In genomic region chr6:16855879-16856545, GRCm38 (mm10) we compare ENCODE assay signal across 29 mouse cellular contexts. TPM values are rescaled to one million over a fixed set of nuclear protein-coding genes. Genes with fewer than 3 reads are reported as not detected.
DNase-seq lines count a peak whose midpoint lies in the region; ATAC-seq and TF ChIP-seq lines count a peak whose summit lies in the region.
"Had no signal": no experiment of that assay in that cellular context is flagged by ENCODE, and none has a peak within 500 bp of the region (broad histone marks: within the 10 kb centered on the region; RNA-seq: fewer than 3 reads in every experiment).

No protein-coding gene starts in this region.

- TF ChIP-seq CTCF in kidney, adult 2 months (conservative IDR thresholded peaks at IDR 0.05; ENCODE audit: insufficient read depth, insufficient read length, low read depth, low read length) = no peak
- TF ChIP-seq CTCF in stomach, postnatal 0 days (IDR thresholded peaks at IDR 0.05; ENCODE audit: low read depth) = no peak

- WGBS in kidney, adult 2 months = 62% methylated on average over 7 of the region's 7 CpGs
- WGBS in kidney, embryonic 15.5 days = 86% methylated on average over 7 of the region's 7 CpGs
- 66% methylated on average over 7 of the region's 7 CpGs for WGBS in stomach, embryonic 14.5 days
- 66% methylated on average over 7 of the region's 7 CpGs for WGBS in stomach, postnatal 0 days

- no peak for ATAC-seq in kidney, embryonic 15.5 days (replicated peaks; ENCODE audit: low FRiP score)
- 0 out of 2 replicates have a peak, but pooled peaks have one; percentile 42 for ATAC-seq in stomach, embryonic 14.5 days (ENCODE audit: insufficient number of reproducible peaks, insufficient read depth, low FRiP score, low read depth)
- ATAC-seq in stomach, postnatal 0 days (ENCODE audit: low FRiP score, low TSS enrichment) = no peak; the same call in 1 of the 2 replicates
- ATAC-seq: forebrain, postnatal 0 days; inflammation-experienced regulatory T-cells, adult 6 months; midbrain, embryonic 15.5 days had no signal

- H3K27ac ChIP-seq in kidney, adult 2 months (ENCODE audit: insufficient read depth, low read depth, low read length) = peak overlapping the region; percentile 56; the same call in 1 of the 2 replicates
- no peak overlapping the region for H3K27ac ChIP-seq in kidney, embryonic 15.5 days
- H3K27ac ChIP-seq in stomach, embryonic 14.5 days (ENCODE audit: low read length) = no peak overlapping the region
- H3K27ac ChIP-seq in stomach, postnatal 0 days (replicated peaks) = no peak overlapping the region
- H3K27ac ChIP-seq: embryonic facial prominence, embryonic 10.5 days; embryonic facial prominence, embryonic 15.5 days; forebrain, embryonic 12.5 days; hindbrain, embryonic 10.5 days; hindbrain, embryonic 15.5 days; layer of hippocampus, adult 2 months; left cerebral cortex, adult 2 months; limb, embryonic 13.5 days; liver, embryonic 13.5 days; midbrain, embryonic 10.5 days; midbrain, embryonic 15.5 days; neural tube, embryonic 12.5 days had no signal

- H3K27me3 ChIP-seq in kidney, adult 2 months (replicated peaks; ENCODE audit: control insufficient read depth, insufficient read depth, low read length) = no peaks in the 10 kb centered on the region
- H3K27me3 ChIP-seq in kidney, embryonic 15.5 days = no peaks in the 10 kb centered on the region
- no peaks in the 10 kb centered on the region for H3K27me3 ChIP-seq in stomach, embryonic 14.5 days (ENCODE audit: control insufficient read depth, insufficient read depth, low read length)
- H3K27me3 ChIP-seq in stomach, postnatal 0 days (ENCODE audit: control insufficient read depth, insufficient read depth, low read length) = no peaks in the 10 kb centered on the region
- H3K27me3 ChIP-seq: embryonic facial prominence, embryonic 15.5 days; forebrain, embryonic 12.5 days; hindbrain, embryonic 15.5 days; limb, embryonic 13.5 days; liver, embryonic 13.5 days; midbrain, embryonic 15.5 days; neural tube, embryonic 12.5 days had no signal

- no peak overlapping the region for H3K4me2 ChIP-seq in kidney, embryonic 15.5 days
- no peak overlapping the region for H3K4me2 ChIP-seq in stomach, embryonic 14.5 days (replicated peaks; ENCODE audit: low read depth, low read length)
- H3K4me2 ChIP-seq in stomach, postnatal 0 days (replicated peaks; ENCODE audit: low read depth) = no peak overlapping the region
- H3K4me2 ChIP-seq: embryonic facial prominence, embryonic 15.5 days; forebrain, embryonic 12.5 days; hindbrain, embryonic 15.5 days; limb, embryonic 13.5 days; liver, embryonic 13.5 days; lung, embryonic 14.5 days; midbrain, embryonic 15.5 days; neural tube, embryonic 12.5 days had no signal

- H3K9me3 ChIP-seq in kidney, embryonic 15.5 days (replicated peaks) = no peaks in the 10 kb centered on the region
- no peaks in the 10 kb centered on the region for H3K9me3 ChIP-seq in stomach, embryonic 14.5 days (ENCODE audit: control insufficient read depth, low read depth, low read length)
- H3K9me3 ChIP-seq in stomach, postnatal 0 days (ENCODE audit: control insufficient read depth, low read length) = no peaks in the 10 kb centered on the region
- H3K9me3 ChIP-seq: embryonic facial prominence, embryonic 10.5 days; embryonic facial prominence, embryonic 15.5 days; forebrain, embryonic 12.5 days; G1E; hindbrain, embryonic 10.5 days; hindbrain, embryonic 15.5 days; limb, embryonic 13.5 days; liver, embryonic 13.5 days; midbrain, embryonic 10.5 days; midbrain, embryonic 15.5 days; neural tube, embryonic 12.5 days had no signal

- H3K4me1 ChIP-seq in kidney, adult 2 months (ENCODE audit: control insufficient read depth, insufficient read depth, low read length) = no peaks in the 10 kb centered on the region; the same call in 1 of the 2 replicates
- no peaks in the 10 kb centered on the region for H3K4me1 ChIP-seq in kidney, embryonic 15.5 days
- H3K4me1 ChIP-seq in stomach, embryonic 14.5 days (ENCODE audit: control insufficient read depth, insufficient read depth, low read length) = no peaks in the 10 kb centered on the region
- no peaks in the 10 kb centered on the region for H3K4me1 ChIP-seq in stomach, postnatal 0 days (replicated peaks; ENCODE audit: control insufficient read depth, insufficient read depth)
- H3K4me1 ChIP-seq: embryonic facial prominence, embryonic 10.5 days; embryonic facial prominence, embryonic 15.5 days; forebrain, embryonic 12.5 days; hindbrain, embryonic 10.5 days; hindbrain, embryonic 15.5 days; limb, embryonic 13.5 days; liver, embryonic 13.5 days; midbrain, embryonic 10.5 days; midbrain, embryonic 15.5 days; neural tube, embryonic 12.5 days had no signal

- no peak for TF ChIP-seq POLR2A in kidney, adult 2 months (IDR thresholded peaks at IDR 0.05; ENCODE audit: low read depth, low read length)

- H3K4me3 ChIP-seq in kidney, adult 2 months (ENCODE audit: insufficient read depth, low read depth, low read length) = no peak overlapping the region; the same call in 1 of the 2 replicates
- no peak overlapping the region for H3K4me3 ChIP-seq in kidney, embryonic 15.5 days (replicated peaks)
- H3K4me3 ChIP-seq in stomach, embryonic 14.5 days (ENCODE audit: low read depth, low read length) = no peak overlapping the region
- no peak overlapping the region for H3K4me3 ChIP-seq in stomach, postnatal 0 days (ENCODE audit: low read depth, low read length)
- H3K4me3 ChIP-seq: embryonic facial prominence, embryonic 10.5 days; embryonic facial prominence, embryonic 15.5 days; forebrain, embryonic 12.5 days; hindbrain, embryonic 10.5 days; hindbrain, embryonic 15.5 days; layer of hippocampus, adult 2 months; left cerebral cortex, adult 2 months; limb, embryonic 13.5 days; liver, embryonic 13.5 days; midbrain, embryonic 10.5 days; midbrain, embryonic 15.5 days; neural tube, embryonic 12.5 days had no signal

- peak; percentile 91 for DNase-seq in kidney, adult 2 months
- no peak for DNase-seq in stomach, postnatal 0 days (ENCODE audit: low spot score)
- DNase-seq in kidney, postnatal 25 days = peak; percentile 31 to 67
- no peak for DNase-seq in urinary bladder, adult 2 months (ENCODE audit: low spot score)
- no peak for DNase-seq in urinary bladder, postnatal 4 days (ENCODE audit: low spot score in 2 of 2)
- DNase-seq: adrenal gland, adult 8-10 months; cerebellum, adult 2 months; cerebellum, postnatal 14 days; forebrain, postnatal 0 days; heart, postnatal 14 days; liver, embryonic 13.5 days; lung, embryonic 14.5 days; right cerebral cortex, postnatal 4 days; thymus, postnatal 14 days had no signal

- no peak overlapping the region for H3K9ac ChIP-seq in kidney, embryonic 15.5 days
- H3K9ac ChIP-seq in stomach, embryonic 14.5 days (replicated peaks; ENCODE audit: low read depth, low read length) = no peak overlapping the region
- no peak overlapping the region for H3K9ac ChIP-seq in stomach, postnatal 0 days (ENCODE audit: low read length)
- H3K9ac ChIP-seq: embryonic facial prominence, embryonic 15.5 days; forebrain, embryonic 12.5 days; forebrain, postnatal 0 days; hindbrain, embryonic 15.5 days; limb, embryonic 13.5 days; liver, embryonic 13.5 days; lung, embryonic 14.5 days; midbrain, embryonic 15.5 days; neural tube, embryonic 12.5 days had no signal

- H3K36me3 ChIP-seq in kidney, adult 2 months (ENCODE audit: control insufficient read depth, insufficient read depth, low read length) = no peaks in the 10 kb centered on the region
- no peaks in the 10 kb centered on the region for H3K36me3 ChIP-seq in kidney, embryonic 15.5 days
- H3K36me3 ChIP-seq in stomach, embryonic 14.5 days (ENCODE audit: control insufficient read depth, insufficient read depth, low read length) = no peaks in the 10 kb centered on the region
- H3K36me3 ChIP-seq in stomach, postnatal 0 days (ENCODE audit: control insufficient read depth, insufficient read depth, low read length) = no peaks in the 10 kb centered on the region
- H3K36me3 ChIP-seq: embryonic facial prominence, embryonic 10.5 days; embryonic facial prominence, embryonic 15.5 days; forebrain, embryonic 12.5 days; G1E; hindbrain, embryonic 10.5 days; hindbrain, embryonic 15.5 days; limb, embryonic 13.5 days; liver, embryonic 13.5 days; midbrain, embryonic 10.5 days; midbrain, embryonic 15.5 days; neural tube, embryonic 12.5 days had no signal

- no peak for TF ChIP-seq EP300 in stomach, postnatal 0 days (optimal IDR thresholded peaks at IDR 0.05)

RNA-seq across cellular contexts. Expression of gene Tfec, which starts 42.2 kb away (rescaled TPM):
- polyA plus RNA-seq in kidney, adult 2 months (2012; rRNA removed) = 8.2 and 9.3 TPM in 2 replicates
- 5.8 and 5.9 TPM in 2 replicates for polyA plus RNA-seq in kidney, embryonic 15.5 days (2015; fragmentation: Nextera tagmentation; extraction: Ambion mirVana)
- 2.1 and 2.2 TPM in 2 replicates for polyA plus RNA-seq in stomach, embryonic 14.5 days (2014; fragmentation: Nextera tagmentation; extraction: Ambion mirVana)
- 0.58 and 0.61 TPM in 2 replicates for polyA plus RNA-seq in stomach, postnatal 0 days (2015; fragmentation: Nextera tagmentation; extraction: Ambion mirVana)
- 2.2 and 3.0 TPM in 2 replicates for polyA plus RNA-seq in urinary bladder, adult 2 months (2012; rRNA removed)
- polyA plus RNA-seq: cerebellum, adult 2 months; G1E; inflammation-experienced regulatory T-cells, adult 6 months had no signal

Comparison
In these comparisons a context has a peak if more than half of its experiments do, and no peak if none do; other contexts are left out.
1. DNase-seq: peak in kidney, adult 2 months (single experiment) and kidney, postnatal 25 days (2 of 2); none in stomach, postnatal 0 days (single experiment), urinary bladder, adult 2 months (single experiment) and urinary bladder, postnatal 4 days (0 of 2).